In the genomic region with DNA sequence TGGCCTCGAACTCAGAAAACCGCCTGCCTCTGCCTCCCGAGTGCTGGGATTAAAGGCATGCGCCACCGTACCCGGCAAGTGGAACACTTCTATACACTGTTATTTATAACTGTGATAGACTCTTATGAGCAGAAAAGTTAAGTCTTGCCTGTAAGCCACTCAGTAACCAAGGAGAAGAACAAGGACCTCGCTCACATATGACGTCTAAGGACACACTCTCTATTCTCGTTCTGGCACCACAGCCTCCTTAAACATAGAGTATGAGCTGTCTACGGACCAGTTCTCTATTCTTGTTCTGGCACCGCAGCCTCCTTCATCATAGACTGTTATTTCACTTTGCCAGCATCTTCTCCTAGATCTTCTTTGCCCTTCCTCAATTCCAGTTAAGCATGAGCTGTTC, we compare ENCODE assay signal across 31 mouse cellular contexts.
"Had no signal": no experiment of that assay in that cellular context is flagged by ENCODE, and none has a peak within 500 bp of the region (broad histone marks: within the 10 kb centered on the region; RNA-seq: fewer than 3 reads in every experiment).

No protein-coding gene starts in this region.

- ATAC-seq: liver, embryonic 12.5 days; liver, postnatal 0 days; lung, postnatal 0 days; midbrain, embryonic 13.5 days; midbrain, embryonic 15.5 days; midbrain, embryonic 16.5 days had no signal

- H3K9me3 ChIP-seq: limb, embryonic 10.5 days; limb, embryonic 12.5 days; limb, embryonic 13.5 days; limb, embryonic 15.5 days; liver, embryonic 12.5 days; liver, embryonic 13.5 days; liver, embryonic 15.5 days; lung, embryonic 15.5 days; megakaryocyte, embryonic 14.5 days; midbrain, embryonic 10.5 days; midbrain, embryonic 12.5 days; midbrain, embryonic 13.5 days; midbrain, embryonic 15.5 days had no signal

- DNase-seq: left cerebral cortex, postnatal 4 days; liver; liver, embryonic 13.5 days; liver, postnatal 0 days; lung, adult 18-20 months; lung, adult 2 months; lung, embryonic 14.5 days; lung, postnatal 10 days; lung, postnatal 14 days; lung, postnatal 36 days; lung, postnatal 4 days; midbrain, embryonic 14.5 days had no signal

- H3K27me3 ChIP-seq: limb, embryonic 12.5 days; limb, embryonic 13.5 days; limb, embryonic 15.5 days; liver, embryonic 12.5 days; liver, embryonic 13.5 days; liver, embryonic 15.5 days; lung, embryonic 15.5 days; midbrain, embryonic 12.5 days; midbrain, embryonic 13.5 days; midbrain, embryonic 15.5 days had no signal

- H3K36me3 ChIP-seq: limb, embryonic 10.5 days; limb, embryonic 12.5 days; limb, embryonic 13.5 days; limb, embryonic 15.5 days; liver, embryonic 12.5 days; liver, embryonic 13.5 days; liver, embryonic 15.5 days; lung, embryonic 15.5 days; midbrain, embryonic 10.5 days; midbrain, embryonic 12.5 days; midbrain, embryonic 13.5 days; midbrain, embryonic 15.5 days had no signal

- H3K4me1 ChIP-seq: limb, embryonic 10.5 days; limb, embryonic 12.5 days; limb, embryonic 13.5 days; limb, embryonic 15.5 days; liver, embryonic 12.5 days; liver, embryonic 13.5 days; liver, embryonic 15.5 days; lung, embryonic 15.5 days; midbrain, embryonic 10.5 days; midbrain, embryonic 12.5 days; midbrain, embryonic 13.5 days; midbrain, embryonic 15.5 days had no signal

- H3K27ac ChIP-seq: limb, embryonic 10.5 days; limb, embryonic 12.5 days; limb, embryonic 13.5 days; limb, embryonic 15.5 days; liver, embryonic 12.5 days; liver, embryonic 13.5 days; liver, embryonic 14.5 days; liver, embryonic 15.5 days; lung, embryonic 15.5 days; macrophage; midbrain, embryonic 10.5 days; midbrain, embryonic 12.5 days; midbrain, embryonic 13.5 days; midbrain, embryonic 15.5 days had no signal

- H3K4me2 ChIP-seq: limb, embryonic 12.5 days; limb, embryonic 13.5 days; limb, embryonic 15.5 days; liver, embryonic 11.5 days; liver, embryonic 12.5 days; liver, embryonic 13.5 days; liver, embryonic 15.5 days; lung, embryonic 14.5 days; lung, embryonic 15.5 days; midbrain, embryonic 11.5 days; midbrain, embryonic 12.5 days; midbrain, embryonic 13.5 days; midbrain, embryonic 15.5 days had no signal

- H3K9ac ChIP-seq: limb, embryonic 12.5 days; limb, embryonic 13.5 days; limb, embryonic 15.5 days; liver, embryonic 12.5 days; liver, embryonic 13.5 days; liver, embryonic 14.5 days; liver, embryonic 15.5 days; liver, postnatal 0 days; lung, embryonic 14.5 days; lung, embryonic 15.5 days; midbrain, embryonic 12.5 days; midbrain, embryonic 13.5 days; midbrain, embryonic 15.5 days had no signal

- H3K4me3 ChIP-seq: limb, embryonic 10.5 days; limb, embryonic 12.5 days; limb, embryonic 13.5 days; limb, embryonic 15.5 days; liver, embryonic 12.5 days; liver, embryonic 13.5 days; liver, embryonic 15.5 days; lung, embryonic 15.5 days; megakaryocyte, embryonic 14.5 days; midbrain, embryonic 10.5 days; midbrain, embryonic 12.5 days; midbrain, embryonic 13.5 days; midbrain, embryonic 15.5 days; myocyte had no signal
